Mouse (Mus musculus): ENCODE results near the gene Sag. TPM values are rescaled to one million over a fixed set of nuclear protein-coding genes. Genes with fewer than 3 reads are reported as not detected.

The Sag gene
- polyA plus RNA-seq, 1 experiment, result 2.0 TPM

DNA sequence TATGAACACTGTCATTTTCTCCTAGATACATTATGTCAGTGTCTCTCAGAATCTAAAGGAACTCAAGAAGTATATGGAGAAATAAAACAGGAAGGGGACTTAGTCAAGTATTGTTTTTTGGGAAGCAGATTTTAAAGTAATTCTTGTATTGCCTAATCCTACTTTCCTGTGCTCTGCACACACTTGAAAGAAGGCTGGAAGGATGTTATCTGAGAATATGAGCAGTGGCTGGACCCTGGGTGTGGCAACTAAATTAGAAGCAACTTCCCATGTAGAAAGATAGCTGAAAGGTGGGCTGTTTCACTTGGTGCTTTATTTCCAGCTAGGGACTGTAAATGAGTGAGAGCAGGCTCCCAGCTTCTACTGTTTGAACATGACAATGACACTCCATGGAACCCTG, 69.6 kb downstream of the Sag start:
- H3K4me1 ChIP-seq (replicated peaks; ENCODE audit: control insufficient read depth, insufficient read depth, low read length), result peaks cover 32% of the 10 kb centered on the region
- DNase-seq, result no peak
- H3K36me3 ChIP-seq (ENCODE audit: control insufficient read depth, insufficient read depth, low read length), result no peaks in the 10 kb centered on the region
- TF ChIP-seq CTCF (IDR thresholded peaks at IDR 0.05; ENCODE audit: borderline replicate concordance, control insufficient read depth, extremely low read depth, insufficient read depth, low read length, poor library complexity) (no peak), POLR2A (IDR thresholded peaks at IDR 0.05; ENCODE audit: control insufficient read depth, extremely low read depth, insufficient read depth, low read length, poor library complexity) (no peak)
- H3K27ac ChIP-seq (ENCODE audit: control insufficient read depth, insufficient read depth, low read length), result no peak overlapping the region
- H3K4me3 ChIP-seq (ENCODE audit: control insufficient read depth, insufficient read depth, low read length), result no peak overlapping the region
- H3K27me3 ChIP-seq (ENCODE audit: control insufficient read depth, insufficient read depth, low read length), result no peaks in the 10 kb centered on the region

DNA sequence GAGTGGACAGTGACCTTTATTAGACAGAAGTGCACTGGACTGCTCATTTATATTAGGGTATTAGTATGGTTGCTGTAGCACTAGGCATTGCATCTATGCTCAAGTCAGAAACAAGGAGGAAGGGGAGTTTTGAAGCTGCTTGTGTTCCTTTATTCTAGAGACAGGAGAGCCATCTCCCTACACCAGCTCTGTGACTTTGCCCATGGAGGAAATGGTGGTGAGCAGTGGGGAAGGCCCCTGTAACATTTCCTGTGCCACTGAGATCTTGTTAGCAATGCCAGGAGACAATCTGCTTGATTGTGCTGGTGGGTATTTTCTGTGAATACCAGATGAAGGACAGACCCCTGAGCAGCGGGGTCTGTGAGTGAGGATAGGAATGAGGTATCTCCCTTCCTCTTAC, 72.6 kb downstream of the Sag start:
- H3K27ac ChIP-seq (ENCODE audit: control insufficient read depth, insufficient read depth, low read length), result no peak overlapping the region
- no peak overlapping the region for H3K4me3 ChIP-seq (ENCODE audit: control insufficient read depth, insufficient read depth, low read length)
- no peaks in the 10 kb centered on the region for H3K27me3 ChIP-seq (ENCODE audit: control insufficient read depth, insufficient read depth, low read length)
- H3K36me3 ChIP-seq (ENCODE audit: control insufficient read depth, insufficient read depth, low read length), result peaks cover 10% of the 10 kb centered on the region
- peaks cover 50% of the 10 kb centered on the region for H3K4me1 ChIP-seq (replicated peaks; ENCODE audit: control insufficient read depth, insufficient read depth, low read length)
- DNase-seq, result no peak
- no peak for TF ChIP-seq CTCF (IDR thresholded peaks at IDR 0.05; ENCODE audit: borderline replicate concordance, control insufficient read depth, extremely low read depth, insufficient read depth, low read length, poor library complexity)
- no peak for TF ChIP-seq POLR2A (IDR thresholded peaks at IDR 0.05; ENCODE audit: control insufficient read depth, extremely low read depth, insufficient read depth, low read length, poor library complexity)
- 18% methylated on average over 1 of the region's 1 CpGs for WGBS

- no peak for TF ChIP-seq CTCF (IDR thresholded peaks at IDR 0.05; ENCODE audit: borderline replicate concordance, control insufficient read depth, extremely low read depth, insufficient read depth, low read length, poor library complexity)
- no peak for TF ChIP-seq POLR2A (IDR thresholded peaks at IDR 0.05; ENCODE audit: control insufficient read depth, extremely low read depth, insufficient read depth, low read length, poor library complexity)
Measured at GRCm38 (mm10) chr1:87877552-87878283, 74.2 kb downstream of the Sag start.

DNA sequence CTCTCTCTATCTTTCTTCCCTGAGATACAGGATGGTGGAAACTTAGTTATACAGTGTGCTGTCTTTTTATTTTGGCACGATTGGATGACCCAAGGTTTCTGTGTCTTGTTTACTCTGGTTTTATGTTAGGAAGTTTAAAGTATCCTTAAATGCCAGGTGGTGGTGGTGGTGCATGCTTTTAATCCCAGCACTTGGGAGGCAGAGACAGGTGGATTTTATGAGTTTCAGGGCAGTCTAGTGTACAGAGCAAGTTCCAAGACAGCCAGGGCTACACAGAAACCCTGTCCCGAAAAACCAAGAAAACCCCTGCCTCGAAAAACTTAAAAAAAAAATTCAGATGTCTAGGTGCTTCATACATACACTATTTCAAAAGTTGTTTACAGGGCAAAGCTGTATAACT, 75.6 kb downstream of the Sag start:
- Histone ChIP-seq H3K4me3 (ENCODE audit: control insufficient read depth, insufficient read depth, low read length) (no peak overlapping the region), H3K4me1 (replicated peaks; ENCODE audit: control insufficient read depth, insufficient read depth, low read length) (peaks cover 44% of the 10 kb centered on the region), H3K27ac (ENCODE audit: control insufficient read depth, insufficient read depth, low read length) (no peak overlapping the region), H3K36me3 (ENCODE audit: control insufficient read depth, insufficient read depth, low read length) (peaks cover 29% of the 10 kb centered on the region), H3K27me3 (ENCODE audit: control insufficient read depth, insufficient read depth, low read length) (no peaks in the 10 kb centered on the region)
- TF ChIP-seq CTCF (IDR thresholded peaks at IDR 0.05; ENCODE audit: borderline replicate concordance, control insufficient read depth, extremely low read depth, insufficient read depth, low read length, poor library complexity) (no peak), POLR2A (IDR thresholded peaks at IDR 0.05; ENCODE audit: control insufficient read depth, extremely low read depth, insufficient read depth, low read length, poor library complexity) (no peak)
- DNase-seq, result no peak
- WGBS, result 85% methylated on average over 3 of the region's 3 CpGs

More at GRCm38 (mm10) chr1:87877552-87878283, 74.2 kb downstream of the Sag start:
- Histone ChIP-seq H3K27ac (ENCODE audit: control insufficient read depth, insufficient read depth, low read length) (peak overlapping the region; percentile 5), H3K36me3 (ENCODE audit: control insufficient read depth, insufficient read depth, low read length) (peaks cover 16% of the 10 kb centered on the region), H3K27me3 (ENCODE audit: control insufficient read depth, insufficient read depth, low read length) (no peaks in the 10 kb centered on the region), H3K4me3 (ENCODE audit: control insufficient read depth, insufficient read depth, low read length) (no peak overlapping the region), H3K4me1 (replicated peaks; ENCODE audit: control insufficient read depth, insufficient read depth, low read length) (peaks cover 44% of the 10 kb centered on the region)
- DNase-seq, result no peak
- WGBS, result 6% methylated on average over 9 of the region's 9 CpGs

- Histone ChIP-seq H3K4me3 (ENCODE audit: control insufficient read depth, insufficient read depth, low read length) (no peak overlapping the region), H3K36me3 (ENCODE audit: control insufficient read depth, insufficient read depth, low read length) (peaks cover 36% of the 10 kb centered on the region), H3K4me1 (replicated peaks; ENCODE audit: control insufficient read depth, insufficient read depth, low read length) (peaks cover 39% of the 10 kb centered on the region), H3K27ac (ENCODE audit: control insufficient read depth, insufficient read depth, low read length) (no peak overlapping the region), H3K27me3 (ENCODE audit: control insufficient read depth, insufficient read depth, low read length) (no peaks in the 10 kb centered on the region)
- no peak for DNase-seq
- TF ChIP-seq CTCF (IDR thresholded peaks at IDR 0.05; ENCODE audit: borderline replicate concordance, control insufficient read depth, extremely low read depth, insufficient read depth, low read length, poor library complexity) (no peak), POLR2A (IDR thresholded peaks at IDR 0.05; ENCODE audit: control insufficient read depth, extremely low read depth, insufficient read depth, low read length, poor library complexity) (no peak)
- WGBS, result 39% methylated on average over 3 of the region's 3 CpGs
Measured at GRCm38 (mm10) chr1:87879494-87880325, 76.2 kb downstream of the Sag start.

DNA sequence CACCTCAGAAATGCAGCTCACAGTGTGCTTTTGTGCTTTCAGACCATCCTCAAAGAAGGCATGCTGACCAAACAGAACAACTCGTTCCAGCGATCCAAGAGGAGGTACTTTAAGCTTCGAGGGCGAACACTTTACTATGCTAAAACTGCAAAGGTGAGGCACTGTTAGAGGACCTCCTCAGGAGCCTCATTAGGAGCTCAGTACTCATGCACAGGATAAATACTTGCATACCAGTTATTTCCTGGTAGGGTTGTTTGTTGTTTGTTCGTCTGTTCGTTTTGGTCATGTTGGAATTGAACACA, 76.8 kb downstream of the Sag start:
- Histone ChIP-seq H3K4me1 (replicated peaks; ENCODE audit: control insufficient read depth, insufficient read depth, low read length) (peaks cover 34% of the 10 kb centered on the region), H3K27me3 (ENCODE audit: control insufficient read depth, insufficient read depth, low read length) (no peaks in the 10 kb centered on the region), H3K36me3 (ENCODE audit: control insufficient read depth, insufficient read depth, low read length) (peaks cover 39% of the 10 kb centered on the region), H3K27ac (ENCODE audit: control insufficient read depth, insufficient read depth, low read length) (no peak overlapping the region), H3K4me3 (ENCODE audit: control insufficient read depth, insufficient read depth, low read length) (no peak overlapping the region)
- DNase-seq, result no peak
- TF ChIP-seq CTCF (IDR thresholded peaks at IDR 0.05; ENCODE audit: borderline replicate concordance, control insufficient read depth, extremely low read depth, insufficient read depth, low read length, poor library complexity), result no peak
- TF ChIP-seq POLR2A (IDR thresholded peaks at IDR 0.05; ENCODE audit: control insufficient read depth, extremely low read depth, insufficient read depth, low read length, poor library complexity), result no peak
- WGBS, result 92% methylated on average over 6 of the region's 6 CpGs
